Mouse (Mus musculus): ENCODE measurements around the gene Egfl7.

Egfl7 gene

DNA sequence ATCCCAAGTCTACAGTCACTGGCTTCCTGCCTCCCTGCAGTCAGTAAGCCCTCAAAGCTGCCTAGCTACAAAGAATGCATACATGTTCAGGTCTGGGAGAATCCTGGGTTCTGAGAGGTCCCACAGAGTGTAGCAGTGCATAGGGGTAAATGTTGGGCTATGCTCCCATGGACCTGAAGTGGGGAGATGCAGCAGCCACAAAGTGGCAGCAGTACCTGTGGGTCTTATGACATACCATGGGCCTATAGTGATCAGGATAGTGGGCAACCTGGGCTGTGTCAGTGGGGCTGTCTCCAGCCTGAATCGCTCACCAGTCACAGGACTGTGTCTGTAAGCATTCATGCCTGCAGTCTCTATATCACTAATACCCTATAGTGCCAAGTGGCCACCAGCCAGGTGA is at the start of gene Egfl7:
Egfl7 (plus strand) TSS at position 301 of the 400 bp plus-strand sequence.
- DNase-seq (ENCODE audit: low read depth, low spot score) = no peak

GRCm38 (mm10) chr2:26531829-26532228 is 48.0 kb upstream of the Egfl7 start:
- DNase-seq (ENCODE audit: low read depth, low spot score) = no peak

GRCm38 (mm10) chr2:26533249-26533648 is 46.6 kb upstream of the Egfl7 start:
- DNase-seq (ENCODE audit: low read depth, low spot score) = no peak

- DNase-seq (ENCODE audit: low read depth, low spot score) = no peak
Observed at GRCm38 (mm10) chr2:26534161-26534560, 45.7 kb upstream of the Egfl7 start.

GRCm38 (mm10) chr2:26534616-26535015 is 45.2 kb upstream of the Egfl7 start:
- no peak for DNase-seq (ENCODE audit: low read depth, low spot score)

GRCm38 (mm10) chr2:26535517-26536045 is 44.2 kb upstream of the Egfl7 start:
- DNase-seq (ENCODE audit: low read depth, low spot score) = no peak

GRCm38 (mm10) chr2:26539516-26539915 is 40.3 kb upstream of the Egfl7 start:
- DNase-seq (ENCODE audit: low read depth, low spot score) = no peak

DNA sequence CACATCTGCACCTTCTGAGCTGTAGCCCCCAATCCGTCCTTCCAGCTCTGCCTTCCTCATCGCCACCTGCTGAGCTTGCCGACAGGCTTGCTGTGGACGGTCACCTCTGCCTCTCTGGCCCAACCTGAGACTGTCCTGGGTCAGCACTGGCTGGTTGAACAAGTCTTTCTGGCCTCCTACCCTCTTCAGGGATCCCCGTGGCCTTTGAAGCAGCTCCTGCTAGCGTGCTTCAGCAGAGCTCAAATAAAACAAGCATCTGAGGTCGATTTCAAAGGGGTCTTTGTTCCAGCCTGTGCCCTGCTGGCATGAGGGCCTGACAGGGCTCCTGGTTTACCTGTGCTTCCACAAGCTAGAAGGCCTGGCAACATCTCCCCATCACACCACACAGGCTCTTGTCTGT is 39.1 kb upstream of the Egfl7 start:
- no peak for DNase-seq (ENCODE audit: low read depth, low spot score)

- DNase-seq (ENCODE audit: low read depth, low spot score) = no peak
Observed at GRCm38 (mm10) chr2:26541258-26541910, 38.4 kb upstream of the Egfl7 start.

DNA sequence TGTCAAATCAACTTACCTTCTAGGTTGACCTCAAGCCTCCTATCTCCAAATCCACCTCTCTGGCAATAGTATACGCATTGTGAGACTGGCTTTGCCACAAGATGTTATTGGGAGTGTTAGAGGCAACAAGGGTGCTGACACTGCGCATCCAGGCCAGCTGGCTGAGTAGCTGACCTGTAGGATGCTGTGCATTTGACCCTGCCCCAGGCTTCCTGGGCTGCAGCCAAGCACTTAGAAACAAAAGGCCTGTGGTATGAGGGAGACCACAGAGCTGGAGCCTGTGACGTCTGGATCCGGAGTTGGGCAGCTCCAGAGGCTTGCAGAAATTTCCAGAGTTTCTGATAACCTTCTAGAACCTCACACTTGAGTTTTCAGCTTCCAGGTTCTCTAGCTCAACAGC is 36.7 kb upstream of the Egfl7 start:
- no peak for DNase-seq (ENCODE audit: low read depth, low spot score)

- DNase-seq (ENCODE audit: low read depth, low spot score) = no peak
Observed at GRCm38 (mm10) chr2:26543768-26544167, 36.0 kb upstream of the Egfl7 start.

- no peak for DNase-seq (ENCODE audit: low read depth, low spot score)
Observed at GRCm38 (mm10) chr2:26544265-26544664, 35.5 kb upstream of the Egfl7 start.

GRCm38 (mm10) chr2:26547481-26547880 is 32.3 kb upstream of the Egfl7 start:
- DNase-seq (ENCODE audit: low read depth, low spot score) = no peak

- DNase-seq (ENCODE audit: low read depth, low spot score) = no peak
Observed at GRCm38 (mm10) chr2:26549801-26550200, 30.0 kb upstream of the Egfl7 start.

GRCm38 (mm10) chr2:26550205-26550604 is 29.6 kb upstream of the Egfl7 start:
- no peak for DNase-seq (ENCODE audit: low read depth, low spot score)

- DNase-seq (ENCODE audit: low read depth, low spot score) = no peak
Observed at GRCm38 (mm10) chr2:26550777-26551176, 29.0 kb upstream of the Egfl7 start.

GRCm38 (mm10) chr2:26551446-26551845 is 28.4 kb upstream of the Egfl7 start:
- DNase-seq (ENCODE audit: low read depth, low spot score) = no peak

DNA sequence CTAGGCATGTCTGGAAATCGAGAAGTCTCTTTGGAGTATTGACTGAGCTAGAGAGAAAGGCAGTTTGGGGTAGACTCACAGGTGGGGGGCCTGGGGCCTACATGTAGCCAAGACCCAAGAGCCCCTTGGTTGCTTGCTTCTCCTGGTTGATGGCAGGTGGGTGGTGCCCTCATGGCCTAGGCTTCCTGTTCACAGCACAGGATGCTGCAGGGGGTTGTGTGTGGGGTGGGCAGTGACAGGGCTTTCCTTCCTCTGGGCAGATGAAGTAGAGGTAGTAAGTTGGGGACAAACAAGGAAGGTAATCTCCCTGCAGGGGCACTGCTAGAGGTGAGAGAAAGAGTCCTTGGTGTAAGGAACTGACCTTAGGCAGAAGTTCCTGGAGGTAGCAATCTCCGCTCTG is 27.7 kb upstream of the Egfl7 start:
- DNase-seq (ENCODE audit: low read depth, low spot score) = no peak

DNA sequence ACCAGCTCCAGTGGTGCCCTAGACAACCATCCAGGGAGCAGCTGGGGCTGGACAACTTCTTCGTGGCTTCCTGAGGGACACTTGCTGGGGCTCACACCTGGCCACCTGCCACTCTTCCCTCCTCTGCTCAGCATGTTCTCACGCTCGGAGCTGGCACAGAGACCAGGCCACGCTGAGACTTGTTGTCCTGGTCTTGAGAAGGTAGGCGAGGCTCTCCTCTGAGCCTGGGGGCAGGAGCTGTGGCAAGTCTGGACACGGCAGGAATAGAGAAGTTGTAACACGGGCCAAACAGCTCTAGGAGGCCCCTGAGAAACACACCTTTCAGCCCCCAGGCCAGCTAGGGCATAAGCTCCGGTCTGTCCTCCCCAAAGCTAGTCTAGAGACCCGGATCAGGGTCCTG is 25.9 kb upstream of the Egfl7 start:
- no peak for DNase-seq (ENCODE audit: low read depth, low spot score)

DNA sequence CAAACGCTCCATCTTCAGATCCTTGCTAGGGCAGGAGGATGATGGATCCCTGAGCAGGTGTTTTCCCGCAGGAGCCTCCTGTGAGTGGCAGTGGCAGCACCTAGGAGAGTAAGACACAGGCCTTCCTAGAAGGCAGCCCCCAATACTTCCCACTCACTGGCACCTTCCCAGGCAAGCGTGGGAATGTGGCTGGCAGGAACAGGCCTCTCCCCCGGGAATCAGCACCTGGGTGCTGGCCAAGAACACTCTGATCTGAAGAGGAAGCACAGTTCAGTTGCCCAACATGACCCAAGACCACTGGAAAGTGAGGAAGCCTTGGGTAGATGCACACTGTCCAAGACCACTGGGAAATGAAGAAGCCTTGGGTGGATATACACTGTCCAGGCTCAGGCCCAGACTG is 24.7 kb upstream of the Egfl7 start:
- no peak for DNase-seq (ENCODE audit: low read depth, low spot score)

DNA sequence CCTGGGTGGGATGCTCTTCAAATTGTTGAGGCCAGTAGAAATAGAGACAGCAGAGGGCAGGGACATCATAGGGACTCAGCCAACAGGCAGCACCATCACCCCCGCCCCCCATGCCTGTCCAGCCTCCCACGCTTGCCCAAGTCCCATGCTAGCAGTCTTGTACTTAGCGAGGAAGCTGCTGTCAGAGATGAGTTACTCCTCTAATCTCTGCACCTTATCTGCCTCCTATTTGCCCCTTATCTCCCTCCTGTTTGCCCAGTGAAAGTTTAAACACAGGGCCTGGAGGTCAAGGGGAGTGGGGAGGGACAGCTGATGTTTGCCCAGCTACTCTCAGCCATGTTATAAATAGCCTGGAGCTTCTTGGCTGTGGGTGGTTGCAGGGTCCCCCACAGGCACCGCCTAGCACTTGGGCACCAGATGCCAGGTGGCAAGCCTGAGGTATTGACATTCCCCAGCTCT is 23.2 kb upstream of the Egfl7 start:
- no peak for DNase-seq (ENCODE audit: low read depth, low spot score)

- no peak for DNase-seq (ENCODE audit: low read depth, low spot score)
Observed at GRCm38 (mm10) chr2:26560506-26560905, 19.3 kb upstream of the Egfl7 start.

- DNase-seq (ENCODE audit: low read depth, low spot score) = peak; percentile 60
Observed at GRCm38 (mm10) chr2:26561351-26562016, 18.3 kb upstream of the Egfl7 start.

Data from embryo, embryonic 11.5 days (tissue).